Mouse (Mus musculus) thymus, adult 2 months (tissue): Measurements from ENCODE around the gene Pcyt1a. TPM values are rescaled to one million over a fixed set of nuclear protein-coding genes. Genes with fewer than 3 reads are reported as not detected.

Source experiments
- DNase-seq: peaks from one replicate; pipeline ENCODE4 v3.0.0; 2021
- H3K27ac ChIP-seq: fragments of 200-500 bp; 2 replicates; pipeline ENCODE4 v1.5.1; 2012; ENCODE audit warnings: low read length, control low read depth; ENCODE audit not compliant: control insufficient read depth, insufficient read depth
- H3K27me3 ChIP-seq: fragments of 200-500 bp; 2 replicates; pipeline ENCODE4 v1.6.1; 2012; ENCODE audit warnings: mild to moderate bottlenecking, low read length, moderate library complexity, mixed read lengths; ENCODE audit not compliant: control insufficient read depth, insufficient read depth
- H3K36me3 ChIP-seq: fragments of 200-500 bp; 2 replicates; pipeline ENCODE4 v1.6.1; 2012; ENCODE audit warnings: mild to moderate bottlenecking, low read length, moderate library complexity; ENCODE audit not compliant: control insufficient read depth, insufficient read depth
- H3K4me1 ChIP-seq: fragments of 200-500 bp; replicated peaks from 2 replicates; pipeline ENCODE4 v1.6.1; 2012; ENCODE audit warnings: low read length; ENCODE audit not compliant: control insufficient read depth, insufficient read depth
- H3K4me3 ChIP-seq: fragments of 200-500 bp; 2 replicates; pipeline ENCODE4 v1.5.1; 2012; ENCODE audit warnings: mild to moderate bottlenecking, low read length, control low read depth, moderate library complexity; ENCODE audit not compliant: control insufficient read depth, insufficient read depth
- CTCF ChIP-seq: fragments of 200-500 bp; IDR thresholded peaks from 2 replicates; pipeline ENCODE4 v1.5.1; 2012; ENCODE audit warnings: mild to moderate bottlenecking, control low read depth, low read length, moderate library complexity, borderline replicate concordance; ENCODE audit not compliant: control insufficient read depth, poor library complexity, insufficient read depth; ENCODE audit errors: extremely low read depth
- POLR2A ChIP-seq: fragments of 200-500 bp; IDR thresholded peaks from 2 replicates; pipeline ENCODE4 v1.6.1; 2012; ENCODE audit warnings: mild to moderate bottlenecking, low read length, control low read depth, moderate library complexity; ENCODE audit not compliant: control insufficient read depth, poor library complexity, insufficient read depth; ENCODE audit errors: extremely low read depth
- WGBS: fragments of 180-500 bp; shearing (Covaris S2); methylation state at CpG from one replicate; pipeline ENCODE4 v1.1.7; 2018; 5-methylcytosine and 5-hydroxymethylcytosine counted together
- polyA plus RNA-seq: library from polyadenylated mRNA; depleted of rRNA; stranded (reverse); fragments of >200 nt; gene quantifications from 2 replicates; pipeline ENCODE4 v1.2.3, GENCODE M21; 2012; rRNA removed

Gene Pcyt1a
- polyA plus RNA-seq, result 19.7 and 21.2 TPM in 2 replicates

DNA sequence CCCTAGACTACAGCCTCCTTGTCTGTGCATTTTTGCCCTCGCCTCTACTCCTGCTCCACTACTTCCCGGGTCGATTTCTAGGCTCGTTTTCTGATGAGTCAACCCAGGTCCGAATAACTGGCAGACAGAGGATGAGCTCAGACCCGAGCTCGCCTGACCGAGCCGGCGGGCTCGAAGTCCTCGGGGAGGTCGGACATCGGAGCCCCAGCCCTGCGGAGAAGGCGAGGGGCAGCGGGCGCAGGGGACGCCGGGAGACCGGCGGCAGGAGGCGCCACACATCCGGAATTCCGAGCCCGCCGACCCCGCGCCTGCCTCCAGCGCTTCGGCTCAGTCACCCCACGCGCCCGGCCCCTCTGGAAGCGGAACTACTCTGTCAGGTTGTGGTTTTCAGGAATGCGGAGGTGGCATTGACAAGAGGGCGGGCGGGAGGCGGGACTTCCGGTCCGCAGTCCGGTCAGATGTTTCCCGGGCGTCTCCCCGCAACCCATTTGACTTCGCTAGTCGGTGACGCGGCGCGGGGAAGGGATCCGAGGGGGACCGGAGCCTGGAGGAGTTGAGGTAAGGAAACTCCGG, at the start of gene Pcyt1a:
Pcyt1a (plus strand) TSS at position 448 of the 573 bp plus-strand sequence.
- H3K36me3 ChIP-seq, result no peaks in the 10 kb centered on the region
- peaks cover 17% of the 10 kb centered on the region for H3K4me1 ChIP-seq
- peak; percentile 78 for DNase-seq
- H3K4me3 ChIP-seq, result peak within 1 kb of the TSS; percentile 76
- TF ChIP-seq POLR2A (peak; percentile 22; the same call in 1 of the 2 replicates), CTCF (0 out of 2 replicates have a peak, but pooled peaks have one; percentile 57)
- no peaks in the 10 kb centered on the region for H3K27me3 ChIP-seq
- WGBS, result under 1% methylated on average over 54 of the region's 54 CpGs
- peak within 1 kb of the TSS; percentile 10; the same call in 1 of the 2 replicates for H3K27ac ChIP-seq

DNA sequence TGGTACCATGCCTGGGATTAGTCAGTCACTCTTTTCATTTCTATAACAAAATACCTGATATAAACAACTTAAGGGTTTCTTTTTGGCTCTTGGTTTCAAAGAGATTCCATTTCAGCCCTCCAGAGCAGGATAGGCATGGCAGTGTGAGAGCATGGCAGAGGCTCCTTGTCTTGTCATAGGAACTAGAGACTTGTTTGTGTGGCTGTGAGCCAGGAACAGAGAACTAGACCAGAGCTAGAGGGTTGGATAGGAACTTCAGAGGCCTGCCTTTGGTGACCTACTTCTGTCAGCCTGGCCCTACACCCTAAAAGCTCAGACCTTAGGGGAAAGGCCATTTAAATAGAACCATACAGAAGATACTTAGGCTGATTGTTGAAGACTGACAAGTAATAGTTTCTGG, 47.8 kb upstream of the Pcyt1a start:
- no peaks in the 10 kb centered on the region for H3K4me1 ChIP-seq
- no peak overlapping the region for H3K4me3 ChIP-seq
- no peaks in the 10 kb centered on the region for H3K27me3 ChIP-seq
- H3K27ac ChIP-seq, result no peak overlapping the region
- H3K36me3 ChIP-seq, result peaks cover 56% of the 10 kb centered on the region
- TF ChIP-seq CTCF (no peak), POLR2A (no peak)
- DNase-seq, result no peak

DNA sequence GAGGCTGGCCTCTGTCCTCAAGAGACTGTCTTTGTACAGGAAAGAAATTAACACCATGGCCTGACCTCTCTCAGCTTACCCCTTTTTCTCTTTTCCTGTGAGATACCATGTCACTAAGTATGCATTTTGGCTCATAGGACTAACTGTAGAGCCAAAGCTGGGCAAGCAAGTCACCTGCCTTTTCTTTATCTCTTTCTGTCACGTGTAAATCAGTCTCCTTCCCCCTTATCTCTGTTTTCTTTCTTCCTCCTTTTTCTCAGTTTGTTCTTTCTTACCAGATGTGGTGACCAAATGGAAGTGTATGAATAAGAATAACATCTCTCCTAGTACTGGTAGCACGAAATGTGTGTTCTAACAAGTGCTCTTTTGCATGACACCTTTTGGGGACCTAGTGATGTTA, 45.8 kb upstream of the Pcyt1a start:
- no peak for TF ChIP-seq POLR2A
- TF ChIP-seq CTCF, result no peak
- no peak overlapping the region for H3K4me3 ChIP-seq
- 84% methylated on average over 2 of the region's 2 CpGs for WGBS

DNA sequence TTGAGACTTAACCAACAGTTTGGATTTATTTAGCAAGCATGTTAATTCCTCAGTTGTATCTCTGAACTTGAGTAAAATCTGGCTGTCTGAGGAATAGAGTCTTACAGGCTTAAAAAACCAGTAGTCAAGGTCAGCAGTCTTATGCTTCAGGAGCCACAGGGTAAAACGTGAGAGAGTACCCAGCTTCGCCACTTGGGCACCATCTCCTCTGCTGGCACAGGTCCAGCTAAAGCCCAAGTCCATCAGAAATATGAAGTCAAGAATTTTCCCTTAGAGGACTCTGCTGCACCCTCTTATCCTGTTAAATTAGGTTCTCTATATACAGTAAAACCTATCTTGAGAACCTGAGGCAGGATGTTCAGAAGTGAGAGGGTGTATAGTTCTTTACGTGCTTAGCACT, 43.9 kb upstream of the Pcyt1a start:
- Histone ChIP-seq H3K27me3 (no peaks in the 10 kb centered on the region), H3K27ac (no peak overlapping the region), H3K4me3 (no peak overlapping the region), H3K36me3 (peaks cover 40% of the 10 kb centered on the region), H3K4me1 (no peaks in the 10 kb centered on the region)
- 96% methylated on average over 3 of the region's 3 CpGs for WGBS
- TF ChIP-seq POLR2A (no peak), CTCF (no peak)
- DNase-seq, result no peak

More for the DNA sequence above, 45.8 kb upstream of the Pcyt1a start:
- Histone ChIP-seq H3K27ac (no peak overlapping the region), H3K36me3 (peaks cover 44% of the 10 kb centered on the region), H3K27me3 (no peaks in the 10 kb centered on the region), H3K4me1 (no peaks in the 10 kb centered on the region)
- no peak for DNase-seq

DNA sequence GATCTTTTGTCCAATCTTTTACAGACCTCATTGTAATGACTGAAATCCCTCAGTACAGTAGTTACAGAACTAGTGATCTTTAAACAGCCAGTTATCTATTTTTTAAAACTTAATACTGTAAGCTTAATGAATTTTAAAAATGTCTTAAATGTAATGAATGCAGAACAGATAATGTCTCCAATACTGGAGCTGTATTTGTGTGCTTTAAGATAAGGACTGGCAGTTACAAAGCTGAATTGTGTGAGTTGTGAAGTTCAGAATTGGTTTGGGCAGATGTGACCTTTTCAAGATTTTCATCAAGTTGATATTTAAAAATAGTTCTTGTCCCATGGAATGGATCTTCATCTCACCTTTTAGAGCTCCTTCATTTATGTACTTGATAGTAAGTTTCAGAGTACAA, 41.7 kb upstream of the Pcyt1a start:
- H3K4me1 ChIP-seq, result no peaks in the 10 kb centered on the region
- H3K4me3 ChIP-seq, result no peak overlapping the region
- no peak overlapping the region for H3K27ac ChIP-seq
- no peak for TF ChIP-seq CTCF
- no peak for TF ChIP-seq POLR2A
- no peak for DNase-seq
- H3K27me3 ChIP-seq, result no peaks in the 10 kb centered on the region
- peaks cover 26% of the 10 kb centered on the region for H3K36me3 ChIP-seq

DNA sequence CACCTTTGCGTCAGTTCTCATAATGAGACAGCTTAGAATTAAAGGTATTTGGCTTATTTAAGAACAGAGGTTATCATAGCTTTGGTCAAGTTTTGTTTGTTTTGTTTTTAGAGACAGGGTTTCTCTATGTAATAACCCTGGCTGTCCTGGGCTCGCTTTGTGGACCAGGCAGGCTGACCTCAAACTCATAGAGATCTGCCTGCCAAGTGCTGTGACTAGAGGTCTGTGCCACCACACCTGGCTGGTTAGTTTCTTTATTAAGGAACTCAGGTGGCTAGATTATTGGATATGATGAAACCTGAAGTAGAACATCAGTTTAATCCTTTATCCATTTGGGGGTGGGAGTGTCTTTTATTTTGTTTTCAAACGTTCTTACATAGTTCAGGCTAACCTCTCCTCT, 40.9 kb upstream of the Pcyt1a start:
- 94% methylated on average over 3 of the region's 3 CpGs for WGBS
- no peak overlapping the region for H3K27ac ChIP-seq
- H3K4me1 ChIP-seq, result no peaks in the 10 kb centered on the region
- no peak overlapping the region for H3K4me3 ChIP-seq
- H3K27me3 ChIP-seq, result no peaks in the 10 kb centered on the region
- no peak for DNase-seq
- TF ChIP-seq POLR2A (no peak), CTCF (no peak)
- peaks cover 23% of the 10 kb centered on the region for H3K36me3 ChIP-seq

DNA sequence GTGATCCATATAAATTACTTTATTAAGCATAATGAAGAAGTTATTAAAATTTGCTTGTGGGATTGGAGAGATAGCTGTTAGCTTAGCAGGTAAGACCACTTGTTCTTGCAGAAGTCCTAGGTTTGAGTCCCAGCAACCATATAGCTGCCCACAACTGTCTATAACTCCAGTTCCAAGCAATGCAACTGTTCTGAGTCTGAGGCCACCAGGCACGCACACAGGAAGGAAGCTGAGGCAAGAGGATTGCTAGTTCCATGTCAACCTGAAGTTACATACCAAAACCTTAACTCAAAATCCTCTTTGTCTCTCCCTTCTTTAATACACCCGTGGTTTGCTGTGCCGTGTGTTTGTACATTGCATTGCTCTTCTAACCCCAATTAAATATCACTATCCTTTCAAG, 39.8 kb upstream of the Pcyt1a start:
- H3K36me3 ChIP-seq, result peaks cover 13% of the 10 kb centered on the region
- no peak for TF ChIP-seq POLR2A
- H3K4me3 ChIP-seq, result no peak overlapping the region
- H3K4me1 ChIP-seq, result no peaks in the 10 kb centered on the region
- no peaks in the 10 kb centered on the region for H3K27me3 ChIP-seq
- H3K27ac ChIP-seq, result no peak overlapping the region
- WGBS, result 82% methylated on average over 3 of the region's 3 CpGs
- DNase-seq, result no peak
